Comparison of ENCODE assay signal across 8 mouse cellular contexts in the genomic region with DNA sequence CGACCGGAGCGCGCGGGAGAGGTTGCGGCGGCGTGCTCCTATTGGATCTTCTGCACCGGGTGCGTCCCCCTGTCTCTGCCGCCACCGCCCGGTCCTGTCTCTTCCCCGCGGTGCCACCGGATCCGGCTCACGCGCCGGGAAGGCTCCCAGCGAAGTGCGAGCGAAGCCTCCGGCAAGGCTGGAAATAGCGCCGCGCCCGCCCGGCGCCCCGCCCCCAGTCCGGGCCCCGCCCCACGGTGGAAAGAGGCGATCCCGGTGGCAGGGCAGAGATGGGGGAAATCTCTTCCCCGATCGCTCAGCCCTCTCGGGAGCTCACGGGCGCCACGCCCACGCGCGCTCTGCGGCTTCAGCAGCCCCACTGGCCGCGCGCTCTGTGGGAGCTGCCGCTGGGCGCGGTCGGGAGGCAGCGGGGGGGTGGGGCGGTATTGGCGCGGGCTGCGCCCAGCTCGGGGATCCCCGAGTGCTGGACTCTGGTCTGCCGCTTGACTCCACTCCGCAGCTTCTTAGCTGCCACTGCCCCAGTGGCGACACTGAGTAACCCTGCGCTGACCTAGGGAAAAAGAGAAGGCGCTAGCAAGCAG. TPM values are rescaled to one million over a fixed set of nuclear protein-coding genes. Genes with fewer than 3 reads are reported as not detected.
A peak's percentile ranks its signal among the peaks of the same experiment; 100 is the strongest.
DNase-seq lines count a peak whose midpoint lies in the region; ATAC-seq and TF ChIP-seq lines count a peak whose summit lies in the region.

Gene Chst8, minus strand, starts transcription at position 181 of the 581 bp plus-strand sequence.

- no peaks in the 10 kb centered on the region for H3K9me3 ChIP-seq in hindbrain, embryonic 14.5 days (ENCODE audit: control insufficient read depth, low read length)
- no peaks in the 10 kb centered on the region for H3K9me3 ChIP-seq in lung, embryonic 15.5 days

- ATAC-seq in hindbrain, embryonic 14.5 days (ENCODE audit: low FRiP score): peak; percentile 67
- peak; percentile 79 for ATAC-seq in lung, embryonic 15.5 days (ENCODE audit: borderline replicate concordance, extremely low read depth, low FRiP score, low TSS enrichment)

- no peak for TF ChIP-seq CTCF in gastrocnemius, adult 2 months (IDR thresholded peaks at IDR 0.05)

- H3K4me2 ChIP-seq in hindbrain, embryonic 14.5 days (replicated peaks): peak within 1 kb of the TSS; percentile 74
- H3K4me2 ChIP-seq in lung, embryonic 15.5 days: peak within 1 kb of the TSS; percentile 94

- H3K9ac ChIP-seq in hindbrain, embryonic 14.5 days: peak within 1 kb of the TSS; percentile 56
- H3K9ac ChIP-seq in lung, embryonic 15.5 days: peak within 1 kb of the TSS; percentile 29

- H3K27ac ChIP-seq in gastrocnemius, adult 2 months: peak within 1 kb of the TSS; percentile 86
- peak within 1 kb of the TSS; percentile 34 for H3K27ac ChIP-seq in hindbrain, embryonic 14.5 days
- H3K27ac ChIP-seq in lung, embryonic 15.5 days: no peak within 1 kb of the TSS

- intact Hi-C loops in gastrocnemius, adult 2 months (cut with DNase I): loop anchor here (10.0 kb wide), 1 partner anchor 668 kb away; no protein-coding TSS in a partner anchor

- peaks cover 35% of the 10 kb centered on the region for H3K27me3 ChIP-seq in hindbrain, embryonic 14.5 days (ENCODE audit: control insufficient read depth, insufficient read depth, low read length)
- peaks cover 74% of the 10 kb centered on the region for H3K27me3 ChIP-seq in lung, embryonic 15.5 days

- under 1% methylated on average over 51 of the region's 65 CpGs for WGBS in hindbrain, embryonic 14.5 days
- under 1% methylated on average over 65 of the region's 65 CpGs for WGBS in lung, embryonic 15.5 days

- DNase-seq in adrenal gland, adult (ENCODE audit: inconsistent age in 2 of 2, low spot score in 1 of 2): peak; percentile 92 to 98
- DNase-seq in cerebellum, postnatal 25 days: peak; percentile 56 to 70
- peak; percentile 94 for DNase-seq in gastrocnemius, adult 2 months
- DNase-seq in hindbrain, embryonic 14.5 days (ENCODE audit: low spot score): peak; percentile 62
- DNase-seq in layer of hippocampus, postnatal 25 days (ENCODE audit: extremely low spot score in 1 of 2, low spot score in 1 of 2): peak; percentile 68
- peak; percentile 92 for DNase-seq in ovary, postnatal 36 days (ENCODE audit: low spot score)
- no peak for DNase-seq in MN1 (ENCODE audit: low spot score)

- H3K4me3 ChIP-seq in gastrocnemius, adult 2 months: peak within 1 kb of the TSS; percentile 77
- peak within 1 kb of the TSS; percentile 50 for H3K4me3 ChIP-seq in hindbrain, embryonic 14.5 days (replicated peaks; ENCODE audit: low read length)
- H3K4me3 ChIP-seq in lung, embryonic 15.5 days: peak within 1 kb of the TSS; percentile 49

- peaks cover 18% of the 10 kb centered on the region for H3K4me1 ChIP-seq in hindbrain, embryonic 14.5 days (replicated peaks; ENCODE audit: control insufficient read depth, insufficient read depth, low read length)
- H3K4me1 ChIP-seq in lung, embryonic 15.5 days: peaks cover 18% of the 10 kb centered on the region

- H3K36me3 ChIP-seq in hindbrain, embryonic 14.5 days (replicated peaks; ENCODE audit: control insufficient read depth, insufficient read depth): no peaks in the 10 kb centered on the region
- no peaks in the 10 kb centered on the region for H3K36me3 ChIP-seq in lung, embryonic 15.5 days

RNA-seq across cellular contexts. Expression of gene Chst8, which starts in this region (rescaled TPM):
- under 1 TPM in 1 of 2 experiments, not detected in 1; 0.75 TPM for total RNA-seq in gastrocnemius, adult 2 months (2021)
- 8.5 and 10.4 TPM in 2 replicates for polyA plus RNA-seq in hindbrain, embryonic 14.5 days (2014; fragmentation: Nextera tagmentation; extraction: Ambion mirVana)
- 10 to 100 TPM; 31.6 to 34.7 TPM for total RNA-seq in layer of hippocampus, postnatal 25 days (2021)
- polyA plus RNA-seq in lung, embryonic 15.5 days (2015; fragmentation: Nextera tagmentation; extraction: Ambion mirVana): 4.4 TPM in 2 replicates

Comparison
In these comparisons a context has a peak if more than half of its experiments do, and no peak if none do; other contexts are left out.
1. RNA of gene Chst8 (total RNA-seq): 31.6 to 34.7 TPM in layer of hippocampus, postnatal 25 days; 0.75 TPM in gastrocnemius, adult 2 months; every median in the first group is over 10 times any median in the second.
2. Peak in DNase-seq, H3K4me3 ChIP-seq and H3K27ac ChIP-seq in gastrocnemius, adult 2 months; RNA of the gene not detected or under 1 TPM.
3. Peak in every context shown above with its lines, with median percentiles within 50 percentile points of each other: H3K4me3 ChIP-seq.